Mouse (Mus musculus): ENCODE data around the gene Lrp5.

- TF ChIP-seq CTCF (IDR thresholded peaks at IDR 0.05; ENCODE audit: low read depth) (no peak), EP300 (IDR thresholded peaks at IDR 0.05; ENCODE audit: low read depth) (no peak)
Observed at GRCm38 (mm10) chr19:3625111-3625510, 61.3 kb downstream of the Lrp5 start.
